Mouse (Mus musculus) thymus, postnatal 10 days (tissue): ENCODE measurements around the gene Nphp4.
A peak's percentile ranks its signal among the peaks of the same experiment; 100 is the strongest.

Experiments used
- DNase-seq, 2 experiments: peaks; one replicate each; pipeline ENCODE4 v3.0.0; 2021; ENCODE audit warnings: low spot score in 2 of 2

Nphp4 gene

DNA sequence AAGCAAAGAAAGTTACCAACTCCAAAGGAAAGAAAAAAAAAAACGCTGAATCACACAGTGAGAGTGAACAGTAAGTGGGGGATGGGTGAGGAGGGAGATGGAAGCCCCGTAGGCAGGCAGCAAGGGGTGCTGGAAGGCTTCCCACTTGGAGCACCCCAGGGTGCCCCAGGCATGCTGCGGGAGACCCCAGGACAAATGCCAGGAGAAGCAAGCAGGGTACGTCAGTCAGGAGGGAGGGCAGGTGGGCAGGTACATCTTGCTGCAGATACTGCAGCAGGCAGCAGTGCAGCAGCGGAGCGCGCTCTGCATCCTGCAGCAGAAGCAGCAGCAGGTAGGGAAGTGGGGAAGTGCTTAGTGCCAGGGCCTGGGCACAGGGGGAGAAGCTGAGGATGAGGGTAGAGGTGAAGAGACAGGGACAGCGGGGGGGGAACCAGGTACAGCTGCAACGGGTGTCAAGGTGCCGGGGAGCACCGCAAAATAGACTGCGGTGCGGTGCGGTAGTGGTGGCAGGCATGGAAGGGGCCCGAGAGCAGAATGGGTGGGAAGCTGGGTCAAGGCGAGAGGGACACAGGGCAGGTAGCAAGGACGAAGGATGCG, at the start of gene Nphp4:
TSS of gene Nphp4 (plus strand) at position 280 of the 597 bp plus-strand sequence.
- peak; percentile 8 to 15 for DNase-seq

DNA sequence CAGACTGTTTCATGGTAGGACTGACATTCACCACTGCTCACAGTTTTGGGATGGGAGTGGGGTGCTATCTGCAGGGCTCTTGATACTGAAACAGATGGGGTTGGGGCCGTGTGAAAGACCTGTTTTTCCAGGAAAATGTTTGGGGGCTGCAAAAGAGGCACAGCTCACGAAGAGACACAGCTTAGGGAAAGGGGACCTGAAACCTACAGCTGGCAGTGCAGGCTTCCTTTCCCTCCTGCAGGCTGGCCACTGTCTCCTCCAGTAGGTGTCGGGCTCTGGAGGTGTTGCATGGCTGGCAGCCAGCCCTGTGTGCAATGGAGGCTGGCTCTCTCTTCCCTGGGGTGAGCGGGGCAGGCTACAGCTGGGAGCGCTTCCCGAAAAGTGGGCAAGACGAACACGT, 48.2 kb upstream of the Nphp4 start:
- DNase-seq = no peak

DNA sequence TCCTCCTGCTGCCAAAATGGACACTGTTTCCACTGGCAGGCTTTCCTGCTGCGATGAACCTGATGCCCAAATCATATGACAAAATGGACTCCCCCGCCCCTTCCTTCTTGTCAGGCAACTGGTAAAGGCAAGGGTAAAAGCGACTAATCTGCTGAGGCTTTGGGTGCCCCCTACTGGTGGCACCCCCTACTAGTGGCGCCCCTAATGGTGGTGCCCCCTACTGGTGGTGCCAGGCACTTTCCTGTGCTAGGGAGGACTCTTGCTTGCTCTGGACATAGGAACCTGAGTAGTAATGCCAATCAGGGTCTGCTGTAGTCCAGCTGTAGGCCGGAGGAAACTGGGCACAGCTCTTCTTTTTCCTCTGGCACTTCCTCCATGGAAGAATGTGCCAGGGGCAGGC, 44.2 kb upstream of the Nphp4 start:
- peak in 1 of 2 experiments; percentile 48 for DNase-seq

DNA sequence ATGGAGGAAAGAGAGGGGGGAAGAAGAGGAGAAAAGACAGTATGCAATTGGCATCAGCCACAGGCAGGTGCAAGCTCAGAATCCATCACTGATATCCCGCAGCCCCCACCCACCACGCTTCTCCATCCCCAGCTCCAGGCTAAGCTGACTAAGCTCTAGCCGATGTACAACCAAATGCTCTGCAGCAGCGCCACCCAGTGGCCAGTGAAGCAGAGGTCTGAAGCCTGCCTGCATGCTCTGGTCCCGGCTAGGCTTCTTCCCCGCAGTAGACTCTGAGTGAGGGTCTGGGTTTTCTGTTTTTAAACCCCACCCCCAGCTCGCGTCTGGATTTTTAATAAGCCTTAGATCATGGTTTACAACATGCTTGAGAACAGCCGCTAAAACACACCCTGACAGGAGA, 41.7 kb upstream of the Nphp4 start:
- DNase-seq = peak; percentile 39 to 76

DNA sequence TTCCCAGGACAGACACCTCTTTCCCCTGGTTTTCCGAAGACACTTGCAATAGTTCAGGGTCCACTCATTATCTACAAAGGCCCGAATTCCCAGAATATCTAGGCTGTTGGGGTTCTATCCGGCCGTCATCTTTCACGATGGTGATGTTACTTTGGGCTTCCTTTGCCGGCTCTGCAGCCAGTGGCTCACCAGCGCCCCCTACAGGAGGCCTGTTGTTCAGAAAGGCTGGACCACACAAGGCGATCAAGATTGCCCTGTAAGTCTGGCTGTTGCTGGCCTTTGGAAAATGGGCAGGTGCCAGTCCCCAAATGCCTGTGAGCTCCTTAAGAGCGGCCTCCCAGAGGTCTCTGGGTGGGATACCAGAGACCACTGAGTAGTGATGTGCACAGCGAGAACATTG, 41.3 kb upstream of the Nphp4 start:
- DNase-seq = peak in 1 of 2 experiments; percentile 72

DNA sequence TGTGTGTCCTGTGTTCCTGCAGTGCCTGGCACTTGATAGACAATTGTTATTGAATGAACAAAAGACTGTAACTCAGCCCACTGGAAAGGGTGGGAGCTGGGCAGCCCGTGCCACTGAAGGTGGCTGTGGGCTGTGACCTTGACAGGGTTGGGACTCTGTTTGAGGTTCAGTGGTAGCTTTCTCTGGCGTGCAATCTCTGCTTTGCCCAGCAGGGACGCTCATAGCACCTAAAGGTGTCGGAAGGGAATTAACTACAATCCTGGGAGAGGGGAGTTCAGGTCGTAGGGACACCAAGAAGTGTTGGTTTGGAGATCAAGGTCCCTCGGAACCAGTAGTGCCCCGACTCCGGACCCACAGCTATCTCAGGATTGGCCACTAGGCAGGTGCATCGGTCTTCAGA, 35.6 kb upstream of the Nphp4 start:
- no peak for DNase-seq

DNA sequence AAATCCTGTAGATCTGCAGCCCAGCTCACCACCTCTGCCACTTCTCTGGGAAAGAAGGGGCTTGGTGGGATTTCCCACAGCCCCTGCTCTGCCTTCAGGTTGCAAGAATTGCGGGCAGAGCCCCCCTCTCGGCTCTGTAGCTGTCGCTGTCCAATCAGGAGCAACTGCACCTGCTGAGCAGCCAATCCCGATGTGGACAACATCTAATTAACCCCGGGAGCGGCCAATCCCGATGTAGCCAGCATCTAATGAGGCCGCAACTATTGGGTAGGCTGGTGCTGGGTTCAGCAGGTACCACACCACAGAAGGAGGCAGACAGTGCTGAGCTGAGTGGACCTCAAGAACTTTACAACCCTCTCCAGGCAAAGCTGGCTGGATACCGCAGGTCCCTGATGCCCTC, 35.0 kb upstream of the Nphp4 start:
- DNase-seq = no peak

DNA sequence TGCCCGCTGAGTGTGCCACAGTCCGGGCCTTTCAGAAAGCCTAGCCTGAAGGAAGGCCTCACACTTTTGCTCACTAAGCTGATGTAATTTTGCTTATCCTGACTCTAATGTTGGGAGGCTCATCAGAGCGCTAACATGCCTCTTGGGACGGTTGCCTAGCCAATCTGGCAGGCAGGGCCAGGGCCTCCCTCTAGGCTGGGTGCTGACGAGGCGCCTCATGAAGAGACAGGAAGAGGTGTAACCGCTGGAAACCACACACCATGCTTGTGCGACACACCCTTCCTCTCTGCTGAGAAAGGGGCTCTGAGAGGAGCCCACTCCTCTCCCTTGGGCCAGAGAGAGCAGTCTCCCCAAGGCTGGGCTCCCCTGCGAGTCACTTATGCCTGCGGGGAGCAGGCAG, 30.3 kb upstream of the Nphp4 start:
- DNase-seq = peak; percentile 73 to 75

DNA sequence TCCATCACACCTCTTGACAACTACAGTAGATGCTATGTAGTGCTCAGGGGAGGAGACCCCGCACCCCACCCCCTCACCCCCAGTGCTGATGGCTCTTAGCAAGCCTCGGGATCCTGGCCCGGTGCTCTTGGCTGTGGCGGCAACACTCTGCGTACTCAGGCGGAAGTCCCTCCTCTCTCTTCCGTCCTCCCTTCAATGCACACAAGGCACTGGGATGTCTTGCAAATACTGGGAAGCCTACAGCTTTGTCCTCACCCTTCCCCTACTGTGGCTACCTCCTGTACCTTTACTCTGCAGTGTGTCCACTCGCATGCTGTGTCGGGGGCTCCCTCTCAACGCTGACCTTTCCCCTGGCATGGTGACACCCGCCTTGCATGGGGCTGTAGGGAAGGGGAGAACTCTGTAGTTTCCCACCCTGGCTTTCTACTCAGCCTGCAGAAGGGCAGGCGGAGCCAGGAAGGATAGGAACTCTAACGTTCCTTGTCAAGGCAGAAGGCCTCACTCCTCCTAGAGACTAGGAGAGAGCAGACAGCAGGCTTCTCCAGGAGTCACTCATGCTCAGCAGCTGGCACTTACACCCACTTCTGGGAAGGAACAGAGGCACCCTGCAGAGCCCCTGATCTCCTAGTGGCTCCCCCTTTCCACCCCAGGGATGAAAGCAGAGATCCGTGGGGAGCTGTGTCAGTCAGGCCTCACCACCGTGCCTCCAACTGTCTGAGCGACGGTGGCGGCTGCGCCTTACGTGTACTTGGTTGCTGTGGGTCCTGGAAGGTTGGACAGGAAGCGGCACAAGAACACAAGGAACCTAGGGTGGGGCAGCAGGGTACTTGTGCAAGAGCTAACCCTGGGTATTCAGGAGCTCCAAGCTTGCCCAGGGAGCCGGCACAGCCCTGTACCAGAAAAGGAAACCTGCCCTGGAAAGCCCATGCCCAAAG, 28.5 kb upstream of the Nphp4 start:
- peak in 1 of 2 experiments; percentile 35 for DNase-seq

DNA sequence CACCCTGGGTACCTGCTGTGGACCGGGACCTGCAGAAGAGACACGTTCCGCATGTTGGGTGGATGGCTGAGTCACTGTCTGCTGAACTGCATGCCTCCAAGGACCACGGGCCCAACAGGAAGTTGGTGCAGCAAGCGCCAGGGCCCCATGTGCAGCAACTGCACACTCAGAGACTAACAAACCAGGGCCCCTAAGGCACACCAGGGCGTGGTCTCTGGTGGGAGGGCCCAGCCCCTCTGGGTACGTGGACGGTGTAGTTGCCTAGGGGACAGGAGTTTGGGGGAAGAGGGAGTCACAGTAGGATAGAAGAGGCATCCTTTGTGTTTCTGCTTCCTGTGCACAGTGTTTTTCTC, 27.9 kb upstream of the Nphp4 start:
- DNase-seq = peak; percentile 76 to 80

DNA sequence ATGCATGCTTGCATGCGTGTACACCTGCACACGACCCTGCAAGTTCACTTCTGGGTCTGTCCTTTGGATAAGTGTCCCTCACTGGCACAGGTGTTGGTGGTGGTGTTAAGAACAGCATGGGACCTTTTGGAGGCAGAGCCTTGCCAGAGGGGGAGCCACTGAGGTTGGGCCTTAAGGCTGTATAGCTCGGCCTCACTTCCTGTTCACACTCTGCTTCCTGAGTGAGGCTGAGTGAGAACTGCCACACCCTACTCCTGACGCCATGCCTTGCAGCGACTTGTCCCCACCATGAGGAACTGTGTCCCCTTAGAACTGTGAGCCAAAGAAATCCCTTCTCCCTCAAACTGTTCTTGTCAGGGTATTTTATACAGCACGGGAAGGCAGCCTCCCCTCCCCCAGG, 25.1 kb upstream of the Nphp4 start:
- no peak for DNase-seq

DNA sequence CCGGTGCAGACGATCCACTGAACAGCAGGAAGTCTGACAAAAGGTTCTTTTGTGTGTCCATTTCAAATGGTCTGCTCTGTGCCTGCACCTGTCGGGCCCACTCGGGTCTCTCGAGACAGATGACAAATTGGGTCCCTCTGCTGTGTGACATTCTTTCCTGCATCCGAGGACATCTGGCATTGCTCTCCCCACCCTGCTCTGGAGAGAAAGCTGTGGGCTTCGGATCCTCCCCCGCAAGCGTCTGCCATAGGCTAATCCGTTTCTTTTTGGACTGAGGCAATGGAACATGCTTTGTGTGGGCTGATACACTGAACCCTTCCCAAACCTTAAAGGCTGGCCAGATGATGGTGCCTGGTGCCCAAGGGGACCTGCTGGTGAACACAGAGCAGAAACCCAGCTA, 23.4 kb upstream of the Nphp4 start:
- DNase-seq = no peak

DNA sequence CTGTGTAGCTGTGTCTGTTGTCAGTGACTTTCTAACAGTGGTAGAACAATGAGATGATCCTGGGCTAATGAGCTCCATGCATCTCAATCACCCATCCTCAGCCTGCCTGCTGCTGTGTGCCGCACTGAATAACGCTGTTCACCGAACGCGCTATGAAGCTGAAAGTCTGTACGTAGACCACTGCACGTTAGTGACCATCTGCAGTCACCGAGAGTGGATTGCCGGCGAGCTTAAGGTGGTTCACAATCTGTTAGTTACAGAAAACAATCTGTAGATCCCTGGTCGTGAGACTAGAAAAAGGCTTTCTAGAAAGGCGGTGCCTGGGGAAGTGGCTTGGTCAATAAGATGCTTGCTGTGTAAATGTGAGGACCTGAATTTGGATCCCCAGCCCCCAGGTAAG, 22.4 kb upstream of the Nphp4 start:
- DNase-seq = no peak

DNA sequence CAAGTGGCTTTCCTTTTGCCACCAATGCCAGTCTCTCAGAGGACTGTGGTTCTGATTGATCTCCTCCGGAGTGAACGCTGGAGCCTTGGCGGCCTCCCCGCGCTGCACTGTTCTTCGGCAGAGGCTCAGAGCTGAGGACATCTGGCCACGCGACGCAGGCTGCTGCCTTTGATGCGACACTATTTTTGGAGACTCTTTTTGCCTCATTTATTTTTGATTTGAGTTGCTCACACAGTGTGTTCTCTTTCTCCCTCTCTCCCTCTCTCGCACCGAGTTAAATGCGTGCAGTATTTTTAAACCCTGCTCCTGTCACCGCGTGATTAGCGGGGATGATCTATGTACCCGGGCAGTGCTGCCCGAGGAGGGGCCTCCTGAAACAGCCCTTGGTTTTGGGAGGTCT, 19.9 kb upstream of the Nphp4 start:
- no peak for DNase-seq

DNA sequence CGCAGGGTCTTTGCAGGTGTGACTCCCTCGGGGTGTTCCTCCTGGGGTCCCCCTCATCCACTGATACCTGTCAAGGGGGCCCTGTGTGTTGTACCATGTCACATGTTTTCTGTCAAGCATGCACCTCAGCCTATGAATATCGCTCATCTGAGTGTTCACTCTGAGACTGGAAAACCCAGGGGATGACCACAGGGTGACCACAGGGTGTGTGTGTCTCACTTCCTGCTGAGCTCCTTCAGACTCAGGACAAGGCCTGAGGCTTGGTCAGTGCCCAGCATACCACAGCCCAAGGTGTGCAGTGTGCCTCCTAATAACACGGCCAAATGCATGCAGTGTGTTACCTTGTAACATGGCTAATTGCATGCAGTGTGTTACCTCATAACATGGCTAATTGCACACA, 18.8 kb upstream of the Nphp4 start:
- DNase-seq = no peak

DNA sequence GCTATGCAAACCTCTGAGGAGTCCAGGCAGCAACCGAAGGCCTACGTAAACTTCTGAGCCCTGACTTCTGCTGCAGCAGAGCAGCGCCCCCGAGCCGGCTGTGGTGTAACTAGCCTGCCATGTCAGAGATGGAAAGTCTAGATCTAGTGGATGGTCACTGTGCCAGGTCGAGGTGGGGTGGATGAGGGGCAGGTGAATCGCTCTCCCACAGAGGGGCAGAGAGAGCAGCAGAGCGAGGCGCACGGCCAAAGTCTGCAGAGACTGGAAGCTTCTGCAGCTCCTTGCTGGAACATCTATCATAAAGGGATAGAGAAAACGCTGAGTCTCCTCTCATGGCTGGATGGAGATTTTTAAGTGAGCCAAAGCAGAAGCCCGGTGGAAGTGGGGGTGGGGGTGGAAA, 14.0 kb upstream of the Nphp4 start:
- DNase-seq = no peak

DNA sequence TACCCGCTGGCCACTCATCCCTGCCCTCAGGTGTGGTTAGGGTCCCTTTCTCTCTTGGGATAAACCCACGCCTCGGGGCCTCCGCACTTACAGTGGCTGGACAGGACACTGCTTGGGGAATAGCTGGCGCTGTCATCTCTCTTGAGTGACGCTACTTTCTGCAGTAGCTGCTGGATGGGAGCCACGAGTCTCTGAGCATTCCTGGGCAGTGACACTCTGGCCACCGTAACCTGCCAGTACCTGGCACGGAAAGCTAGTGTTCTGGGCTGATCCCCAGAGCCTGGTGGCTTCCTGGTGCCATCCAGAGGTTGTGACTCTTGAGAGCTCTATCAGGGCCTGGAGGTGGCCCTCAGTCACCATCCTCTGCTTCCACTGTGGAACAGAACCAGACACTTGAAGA, 13.4 kb upstream of the Nphp4 start:
- no peak for DNase-seq

DNA sequence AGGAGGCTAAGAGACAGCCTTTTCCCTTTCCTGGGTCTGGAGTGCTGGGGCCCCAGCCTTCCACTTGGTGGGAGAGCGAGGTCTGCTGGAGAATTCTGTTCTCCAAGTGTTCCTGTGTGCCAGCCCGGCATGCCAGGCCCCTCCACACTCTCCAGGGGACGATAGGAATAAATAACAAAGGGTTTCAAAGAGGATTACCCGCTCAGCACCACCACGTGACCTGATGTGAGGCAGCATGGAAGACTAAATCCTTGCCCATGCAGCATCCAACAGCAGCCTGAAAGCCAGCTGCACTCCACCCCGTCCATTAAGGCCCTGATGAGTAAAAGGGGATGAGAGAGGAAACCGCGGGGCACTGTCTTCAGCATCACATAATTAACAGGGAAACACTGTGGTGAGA, 11.4 kb upstream of the Nphp4 start:
- DNase-seq = no peak

DNA sequence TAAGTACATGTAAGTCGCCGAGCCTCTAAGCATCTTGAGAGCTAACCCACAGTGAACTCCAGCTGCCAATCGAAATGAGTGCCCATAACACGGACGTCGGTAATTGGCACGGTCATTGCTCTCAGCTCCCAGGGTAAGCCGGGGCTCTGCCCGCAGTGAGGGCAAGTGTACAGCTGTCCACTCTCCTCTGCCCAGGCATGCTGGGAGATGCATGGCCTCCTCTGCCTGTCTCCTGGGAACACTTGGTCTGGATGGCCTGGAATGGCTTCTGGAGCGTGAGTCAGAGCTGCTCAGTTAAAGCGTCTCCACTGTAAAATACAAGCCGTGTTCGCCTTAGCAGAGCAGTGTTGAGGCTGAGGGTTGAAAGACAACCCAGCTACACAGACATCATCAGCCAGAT, 9.9 kb upstream of the Nphp4 start:
- DNase-seq = no peak

DNA sequence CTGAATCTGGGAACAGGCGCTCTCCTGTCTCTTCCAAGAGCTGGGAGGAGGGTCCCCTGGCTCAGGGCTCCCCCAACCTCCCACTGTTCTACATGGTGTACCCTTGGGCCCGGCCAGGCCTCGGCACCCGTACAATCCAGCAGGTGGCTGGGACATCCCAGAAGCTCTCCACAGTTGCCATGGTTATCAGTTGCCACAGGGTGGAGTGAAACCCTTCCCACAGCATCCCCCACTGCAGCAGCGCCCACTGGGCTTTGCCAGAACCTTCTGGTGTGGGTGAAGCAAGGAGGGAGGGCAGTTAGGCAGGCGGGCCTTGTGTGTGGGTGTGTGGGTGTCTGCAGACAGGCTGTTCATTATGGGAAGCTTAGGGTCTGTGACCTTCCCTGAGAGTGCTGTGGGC, 8.6 kb upstream of the Nphp4 start:
- no peak for DNase-seq

DNA sequence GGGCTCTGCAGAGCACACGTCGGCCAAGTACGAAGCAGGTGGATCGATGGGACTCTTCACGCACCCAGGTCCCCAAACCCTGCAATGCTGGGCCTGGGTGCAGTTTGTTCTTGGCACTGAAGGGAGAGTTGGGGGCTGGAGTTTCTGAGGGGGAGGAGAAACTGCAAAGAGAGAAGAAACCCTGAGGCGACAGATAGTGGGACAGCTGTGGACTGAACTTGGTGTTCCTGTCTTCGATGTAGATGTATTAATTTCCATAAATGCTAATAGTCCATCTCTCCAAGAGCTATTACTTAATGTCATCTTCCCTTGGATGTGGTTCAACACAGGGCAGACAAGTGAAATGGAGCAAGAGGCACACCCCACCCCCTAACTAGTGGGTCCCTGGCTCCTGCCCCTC, 565 bp upstream of the Nphp4 start:
- DNase-seq = no peak

DNA sequence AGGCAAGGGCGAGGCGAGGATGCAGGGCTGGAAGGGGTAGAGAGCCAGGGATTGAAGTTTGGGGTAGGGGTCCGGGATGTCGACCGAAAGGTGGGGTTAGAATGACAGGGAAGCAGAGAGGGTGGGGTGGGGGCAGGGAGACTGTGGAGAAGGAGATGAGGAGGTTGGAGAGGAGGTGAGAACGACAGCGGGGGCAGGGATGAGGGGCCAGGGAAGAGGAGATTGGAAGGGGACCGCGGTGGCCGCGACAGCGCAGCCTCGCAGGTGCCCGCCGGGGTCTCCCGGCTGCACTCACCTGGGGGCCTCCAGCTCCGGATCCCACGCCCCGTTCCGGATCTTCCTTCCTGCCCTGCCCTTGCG, 580 bp downstream of the Nphp4 start:
- no peak for DNase-seq

DNA sequence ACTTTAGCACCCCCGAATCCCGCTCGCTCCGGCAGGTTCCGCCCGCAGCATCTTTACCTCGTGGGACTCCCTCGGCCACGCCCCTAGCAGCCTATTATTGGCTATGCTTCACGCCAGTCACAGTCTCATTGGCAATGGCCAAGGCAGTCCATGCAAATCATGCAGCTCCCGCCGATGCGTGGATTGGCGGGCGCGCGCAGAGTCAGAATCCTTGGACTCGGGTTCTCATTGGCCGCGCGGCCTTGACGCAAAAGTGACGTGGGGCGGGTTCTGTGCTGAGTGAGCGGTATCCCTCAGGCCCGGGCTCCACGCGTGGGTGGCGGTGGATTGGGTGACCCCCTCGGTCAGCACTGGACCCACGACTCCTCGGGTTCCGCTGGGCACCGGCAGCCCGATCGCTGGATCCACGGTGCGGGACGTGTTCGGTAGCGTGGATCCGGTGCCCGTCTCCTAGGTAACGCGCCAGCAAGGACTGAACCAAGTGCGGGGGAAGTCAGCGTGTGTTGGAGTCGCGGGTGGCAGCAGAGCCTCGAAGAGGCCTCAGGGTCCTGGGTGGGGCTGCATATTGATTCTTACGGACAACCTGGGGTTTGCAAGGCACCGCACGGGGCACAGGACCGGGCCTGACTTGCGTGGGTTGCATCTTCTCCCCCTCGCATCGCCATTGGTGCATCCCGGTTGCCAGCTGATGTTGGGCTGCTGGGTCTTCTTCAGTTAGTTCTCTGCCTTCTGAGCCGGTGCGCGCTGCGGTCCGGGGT, 1.1 kb downstream of the Nphp4 start, which contains the start of gene Kcnab2:
TSS of gene Kcnab2 (minus strand) at position 406 of the 758 bp plus-strand sequence.
- peak; percentile 100 for DNase-seq
